Mouse (Mus musculus) embryonic fibroblast, embryonic 13.5 days (primary cell): Measurements from ENCODE around the gene Cep112.

Source experiments
- CTCF ChIP-seq: IDR thresholded peaks from 2 replicates; pipeline ENCODE4 v1.5.1; 2011; ENCODE audit warnings: mild to moderate bottlenecking, control low read depth, low read length, moderate library complexity, borderline replicate concordance; ENCODE audit not compliant: insufficient read depth
- POLR2A ChIP-seq: IDR thresholded peaks from 2 replicates; pipeline ENCODE4 v1.6.1; 2011; ENCODE audit warnings: low read depth, mild to moderate bottlenecking, control low read depth, low read length, moderate library complexity

DNA sequence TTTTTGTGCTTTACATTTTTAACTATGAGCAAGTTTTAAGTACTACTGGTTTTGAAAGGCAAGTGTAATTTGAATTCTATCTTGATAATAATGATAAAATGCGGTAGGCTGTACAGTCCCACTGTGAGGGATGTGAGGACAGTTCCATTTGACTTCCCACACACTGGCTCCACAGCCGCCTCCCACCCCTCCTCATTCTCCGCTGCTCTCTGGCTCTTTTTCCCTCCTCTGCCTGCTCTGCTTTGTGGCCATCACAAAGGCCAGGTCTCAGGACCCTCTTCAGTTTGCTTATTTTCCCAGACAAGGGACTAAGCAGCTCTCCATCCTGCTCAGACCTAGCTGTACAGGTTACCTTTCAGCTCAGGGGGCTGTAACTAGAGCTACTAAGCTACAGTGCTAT lies 379.0 kb downstream of the Cep112 start:
- TF ChIP-seq CTCF (no peak), POLR2A (no peak)
